46 mouse cellular contexts compared by ENCODE assay signal in the genomic region with DNA sequence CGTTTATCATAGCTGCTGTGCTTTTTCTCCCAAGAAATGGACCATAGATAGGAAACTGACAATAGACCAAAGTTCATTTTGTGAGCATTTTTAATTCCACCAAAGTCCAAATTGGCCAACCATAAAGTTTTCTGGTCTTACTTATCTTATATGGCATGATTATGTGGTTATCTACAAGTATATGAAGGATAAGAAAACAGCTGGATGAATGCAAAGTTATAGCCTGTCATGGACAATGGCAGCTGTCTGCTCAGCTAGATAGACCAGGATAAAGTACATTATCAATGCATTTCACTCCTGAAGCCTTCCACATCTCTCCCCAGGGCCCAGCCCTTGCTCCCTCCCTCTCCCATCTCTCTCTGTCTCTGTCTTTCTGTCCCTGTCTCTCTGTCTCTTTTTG. TPM values are rescaled to one million over a fixed set of nuclear protein-coding genes. Genes with fewer than 3 reads are reported as not detected.
"Had no signal": no experiment of that assay in that cellular context is flagged by ENCODE, and none has a peak within 500 bp of the region (broad histone marks: within the 10 kb centered on the region; RNA-seq: fewer than 3 reads in every experiment).

No protein-coding gene starts in this region.

- H3K9ac ChIP-seq: limb, embryonic 12.5 days; limb, embryonic 13.5 days; limb, embryonic 15.5 days; liver, embryonic 12.5 days; liver, embryonic 13.5 days; liver, embryonic 14.5 days; liver, embryonic 15.5 days; liver, postnatal 0 days; lung, embryonic 14.5 days; lung, embryonic 15.5 days; midbrain, embryonic 12.5 days; midbrain, embryonic 13.5 days; midbrain, embryonic 15.5 days; neural tube, embryonic 12.5 days had no signal

- H3K36me3 ChIP-seq: limb, embryonic 10.5 days; limb, embryonic 12.5 days; limb, embryonic 13.5 days; limb, embryonic 15.5 days; liver, embryonic 12.5 days; liver, embryonic 13.5 days; liver, embryonic 15.5 days; lung, embryonic 15.5 days; midbrain, embryonic 10.5 days; midbrain, embryonic 12.5 days; midbrain, embryonic 13.5 days; midbrain, embryonic 15.5 days; neural tube, embryonic 12.5 days had no signal

- H3K27ac ChIP-seq: limb, embryonic 10.5 days; limb, embryonic 12.5 days; limb, embryonic 13.5 days; limb, embryonic 15.5 days; liver, embryonic 12.5 days; liver, embryonic 13.5 days; liver, embryonic 14.5 days; liver, embryonic 15.5 days; lung, embryonic 15.5 days; macrophage; midbrain, embryonic 10.5 days; midbrain, embryonic 12.5 days; midbrain, embryonic 13.5 days; midbrain, embryonic 15.5 days; neural tube, embryonic 12.5 days had no signal

- H3K27me3 ChIP-seq: limb, embryonic 12.5 days; limb, embryonic 13.5 days; limb, embryonic 15.5 days; liver, embryonic 12.5 days; liver, embryonic 13.5 days; liver, embryonic 15.5 days; lung, embryonic 15.5 days; megakaryocyte, embryonic 14.5 days; midbrain, embryonic 12.5 days; midbrain, embryonic 13.5 days; midbrain, embryonic 15.5 days; neural tube, embryonic 12.5 days had no signal

- H3K9me3 ChIP-seq: limb, embryonic 10.5 days; limb, embryonic 12.5 days; limb, embryonic 13.5 days; limb, embryonic 15.5 days; liver, embryonic 12.5 days; liver, embryonic 13.5 days; liver, embryonic 15.5 days; lung, embryonic 15.5 days; megakaryocyte, embryonic 14.5 days; midbrain, embryonic 10.5 days; midbrain, embryonic 12.5 days; midbrain, embryonic 13.5 days; midbrain, embryonic 15.5 days; neural tube, embryonic 12.5 days had no signal

- H3K4me3 ChIP-seq: limb, embryonic 10.5 days; limb, embryonic 12.5 days; limb, embryonic 13.5 days; limb, embryonic 15.5 days; liver, embryonic 12.5 days; liver, embryonic 13.5 days; liver, embryonic 15.5 days; lung, embryonic 15.5 days; megakaryocyte, embryonic 14.5 days; midbrain, embryonic 10.5 days; midbrain, embryonic 12.5 days; midbrain, embryonic 13.5 days; midbrain, embryonic 15.5 days; myocyte; neural tube, embryonic 12.5 days had no signal

- DNase-seq: left cerebral cortex, postnatal 4 days; liver; liver, embryonic 13.5 days; liver, postnatal 0 days; lung, adult 18-20 months; lung, adult 2 months; lung, embryonic 14.5 days; lung, postnatal 10 days; lung, postnatal 14 days; lung, postnatal 36 days; lung, postnatal 4 days; midbrain, embryonic 14.5 days had no signal

- ATAC-seq: liver, embryonic 12.5 days; liver, postnatal 0 days; lung, postnatal 0 days; midbrain, embryonic 13.5 days; midbrain, embryonic 15.5 days; midbrain, embryonic 16.5 days had no signal

- H3K4me1 ChIP-seq: limb, embryonic 10.5 days; limb, embryonic 12.5 days; limb, embryonic 13.5 days; limb, embryonic 15.5 days; liver, embryonic 12.5 days; liver, embryonic 13.5 days; liver, embryonic 15.5 days; lung, embryonic 15.5 days; megakaryocyte, embryonic 14.5 days; midbrain, embryonic 10.5 days; midbrain, embryonic 12.5 days; midbrain, embryonic 13.5 days; midbrain, embryonic 15.5 days; neural tube, embryonic 12.5 days had no signal

- H3K4me2 ChIP-seq: limb, embryonic 12.5 days; limb, embryonic 13.5 days; limb, embryonic 15.5 days; liver, embryonic 11.5 days; liver, embryonic 12.5 days; liver, embryonic 13.5 days; liver, embryonic 15.5 days; lung, embryonic 14.5 days; lung, embryonic 15.5 days; midbrain, embryonic 11.5 days; midbrain, embryonic 12.5 days; midbrain, embryonic 13.5 days; midbrain, embryonic 15.5 days; neural tube, embryonic 12.5 days had no signal

RNA-seq across cellular contexts. Expression of gene Cyp2j6, which starts 7.0 kb away (rescaled TPM):
- total RNA-seq: monocyte, adult 5-6 weeks had no signal

RNA-seq across cellular contexts. Expression of gene Cyp2j9, which starts 30.9 kb away (rescaled TPM):
- total RNA-seq: monocyte, adult 5-6 weeks had no signal

RNA-seq across cellular contexts. Expression of gene Cyp2j8, which starts 53.3 kb away (rescaled TPM):
- total RNA-seq: left cerebral cortex, postnatal 10 days; left cerebral cortex, postnatal 14 days; left cerebral cortex, postnatal 25 days; left cerebral cortex, postnatal 36 days; left cerebral cortex, postnatal 4 days; megakaryocyte progenitor cell, adult 5-6 weeks; megakaryocyte, adult 5-6 weeks; megakaryocyte-erythroid progenitor cell, adult 5-6 weeks; midbrain, postnatal 0 days; monocyte, adult 5-6 weeks had no signal
- polyA plus RNA-seq: limb, embryonic 10.5 days; limb, embryonic 11.5 days; limb, embryonic 12.5 days; limb, embryonic 13.5 days; limb, embryonic 15.5 days; liver, adult 2 months; liver, embryonic 11.5 days; liver, embryonic 12.5 days; liver, embryonic 13.5 days; liver, embryonic 14.5 days; liver, embryonic 15.5 days; liver, embryonic 16.5 days; liver, postnatal 0 days; lung, adult 2 months; lung, embryonic 14.5 days; lung, embryonic 15.5 days; lung, embryonic 16.5 days; lung, postnatal 0 days; macrophage; midbrain, embryonic 10.5 days; midbrain, embryonic 11.5 days; midbrain, embryonic 12.5 days; midbrain, embryonic 13.5 days; midbrain, embryonic 14.5 days; midbrain, embryonic 15.5 days; midbrain, embryonic 16.5 days; myocyte; neural tube, embryonic 11.5 days; neural tube, embryonic 12.5 days had no signal
